Mouse (Mus musculus) naive thymus-derived CD4-positive, alpha-beta T cell, adult 5 months (primary cell): Measurements from ENCODE around the gene Nlrp3. TPM values are rescaled to one million over a fixed set of nuclear protein-coding genes. Genes with fewer than 3 reads are reported as not detected.

Experiments used
- polyA plus RNA-seq: library from polyadenylated mRNA; unstranded; fragments of 100-300 nt; shearing (Covaris generic); gene quantifications from one replicate; pipeline ENCODE4 v1.2.1, GENCODE M21; 2017

The Nlrp3 gene
- not detected for polyA plus RNA-seq

GRCm38 (mm10) chr11:59541324-59541723 lies at the start of gene Nlrp3:
Nlrp3 (plus strand) TSS chr11:59541568.

DNA sequence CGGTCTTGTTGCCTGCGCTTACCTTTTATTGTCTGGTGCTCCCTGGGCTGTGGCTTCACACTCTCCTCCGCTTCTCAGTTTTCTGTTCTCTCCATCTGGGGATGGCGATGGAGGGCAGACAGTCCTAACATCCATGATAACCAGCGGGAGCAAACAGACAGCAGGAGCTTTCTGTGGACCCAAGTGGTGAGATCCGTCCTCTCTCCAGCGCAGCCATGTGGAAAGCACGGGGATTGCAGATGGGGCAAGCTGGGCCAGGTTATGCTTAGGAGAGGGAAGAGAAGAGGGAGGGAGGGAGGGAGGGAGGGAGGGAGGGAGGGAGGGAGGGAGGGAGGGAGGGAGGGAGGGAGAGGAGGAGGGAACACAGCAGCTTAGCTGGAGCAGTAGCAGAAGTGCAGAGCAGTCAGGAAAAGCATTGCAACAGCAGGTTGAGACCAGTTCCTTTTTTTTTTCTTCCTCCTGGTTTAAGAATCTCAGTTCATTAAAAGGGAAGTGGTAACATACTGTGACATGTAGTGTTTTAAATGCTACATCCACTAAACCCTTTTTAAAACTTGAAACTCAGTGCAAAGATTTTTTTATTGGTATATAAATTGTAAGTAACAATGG lies 14.8 kb upstream of the Nlrp3 start, which contains the start of gene Zkscan17:
Gene Zkscan17, minus strand, starts transcription at position 280 of the 609 bp plus-strand sequence.

GRCm38 (mm10) chr11:59576135-59576534 lies 34.8 kb downstream of the Nlrp3 start, which contains the start of gene Olfr222:
Olfr222 (minus strand) TSS chr11:59576235.

DNA sequence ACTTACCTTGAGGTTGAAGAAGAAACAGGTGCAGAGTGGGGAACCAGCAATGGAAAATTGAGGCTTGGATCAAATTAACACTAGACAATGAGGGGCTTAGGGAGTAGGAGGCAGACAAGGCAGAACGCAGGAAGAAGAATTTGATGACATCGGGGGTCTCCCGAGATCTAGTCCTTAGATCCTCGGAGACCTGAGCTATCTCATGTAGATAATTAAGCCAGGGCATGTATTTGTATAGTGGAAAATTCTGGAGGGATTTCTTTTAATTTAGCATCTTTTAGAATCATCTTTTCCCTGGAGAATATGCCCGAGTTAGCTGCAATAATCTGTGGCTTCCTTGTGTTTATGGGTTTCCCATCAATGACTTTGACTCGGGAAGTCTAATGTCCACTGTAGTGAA lies 51.8 kb downstream of the Nlrp3 start, which contains the start of gene Olfr223:
Gene Olfr223, minus strand, starts transcription at position 101 of the 400 bp plus-strand sequence.

Other genes starting within 250 kb of the Nlrp3 start
- not detected for gene Wnt9a, start 234.6 kb upstream of the Nlrp3 start, polyA plus RNA-seq
- gene Prss38, start 165.9 kb upstream of the Nlrp3 start, polyA plus RNA-seq, result not detected
- 8.6 TPM for gene Jmjd4, start 91.5 kb upstream of the Nlrp3 start, polyA plus RNA-seq
- 27.6 TPM for gene Snap47, start 90.4 kb upstream of the Nlrp3 start, polyA plus RNA-seq
- 1.6 TPM for gene Zfp867, start 69.1 kb upstream of the Nlrp3 start, polyA plus RNA-seq
- gene Zkscan17, start 14.8 kb upstream of the Nlrp3 start, polyA plus RNA-seq, result 18.0 TPM
- not detected for gene Olfr222, start 34.7 kb downstream of the Nlrp3 start, polyA plus RNA-seq
- gene Olfr223, start 51.7 kb downstream of the Nlrp3 start, polyA plus RNA-seq, result not detected
- 77.0 TPM for gene Mprip, start 119.7 kb downstream of the Nlrp3 start, polyA plus RNA-seq
- gene Pld6, start 246.1 kb downstream of the Nlrp3 start, polyA plus RNA-seq, result not detected